Mouse (Mus musculus) ES-E14 (cell line): ENCODE measurements around the gene Cntnap2.

ENCODE experiments used
- CHD2 ChIP-seq: IDR thresholded peaks from 2 replicates; pipeline ENCODE4 v1.6.1; 2014; ENCODE audit warnings: mild to moderate bottlenecking, low read depth, low read length, inconsistent platforms
- HCFC1 ChIP-seq: IDR thresholded peaks from 2 replicates; pipeline ENCODE4 v1.6.1; 2012; ENCODE audit warnings: low read length, inconsistent platforms, borderline replicate concordance; ENCODE audit not compliant: insufficient read depth
- ZNF384 ChIP-seq: IDR thresholded peaks from 2 replicates; pipeline ENCODE4 v1.6.1; 2012; ENCODE audit warnings: low read depth, low read length, inconsistent platforms

DNA sequence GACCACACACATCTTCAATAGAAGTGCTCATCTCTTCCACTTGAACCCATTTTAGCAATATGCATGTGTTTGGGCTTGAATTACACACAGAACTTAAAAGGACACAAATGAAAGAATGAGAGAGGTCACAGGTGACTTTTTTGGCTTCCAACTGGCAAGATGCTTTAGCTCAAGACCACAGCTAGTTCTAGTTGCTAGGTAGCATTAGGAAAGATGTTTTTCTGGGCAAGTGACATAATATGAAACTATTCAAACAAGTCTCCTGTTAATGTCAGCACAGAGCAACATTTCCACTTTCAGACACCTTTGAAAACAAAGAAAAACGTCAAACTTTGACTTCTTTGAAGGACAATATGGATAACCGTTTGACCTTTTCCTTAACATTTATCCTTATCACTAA, 1657.4 kb downstream of the Cntnap2 start:
- TF ChIP-seq CHD2 (no peak), ZNF384 (no peak), HCFC1 (no peak)
